Mouse (Mus musculus): ENCODE data around the gene Ccdc113.

- TF ChIP-seq EP300 (optimal IDR thresholded peaks at IDR 0.05) (no peak), CTCF (IDR thresholded peaks at IDR 0.05; ENCODE audit: low read depth) (no peak)
These were observed 37.5 kb upstream of the Ccdc113 start for GRCm38 (mm10) chr8:95496420-95496819.
